Mouse (Mus musculus) limb, embryonic 15.5 days (tissue): Measurements from ENCODE around the gene Txk. TPM values are rescaled to one million over a fixed set of nuclear protein-coding genes. Genes with fewer than 3 reads are reported as not detected.

Experiments used
- ATAC-seq: fragments of 200-750 bp; cut with Nextera tagmentation; 2 replicates; pipeline ENCODE4 v1.8.0; 2017; ENCODE audit warnings: low read depth, moderate TSS enrichment; ENCODE audit not compliant: insufficient number of reproducible peaks, low FRiP score, low TSS enrichment
- H3K27ac ChIP-seq: fragments of 300-500 bp; sonication (generic); 2 replicates; pipeline ENCODE4 v1.5.1; 2015; ENCODE audit warnings: moderate library complexity, mild to moderate bottlenecking, inconsistent platforms
- H3K27me3 ChIP-seq: fragments of 300-500 bp; sonication (generic); 2 replicates; pipeline ENCODE4 v1.6.1; 2015; ENCODE audit warnings: inconsistent platforms
- H3K36me3 ChIP-seq: fragments of 300-500 bp; sonication (generic); 2 replicates; pipeline ENCODE4 v1.6.1; 2015; ENCODE audit warnings: inconsistent platforms
- H3K4me1 ChIP-seq: fragments of 300-500 bp; sonication (generic); 2 replicates; pipeline ENCODE4 v1.6.1; 2015; ENCODE audit warnings: inconsistent platforms
- H3K4me2 ChIP-seq: fragments of 300-500 bp; sonication (generic); 2 replicates; pipeline ENCODE4 v1.6.1; 2015; ENCODE audit warnings: mild to moderate bottlenecking, inconsistent platforms
- H3K4me3 ChIP-seq: fragments of 300-500 bp; sonication (generic); 2 replicates; pipeline ENCODE4 v1.5.1; 2015; ENCODE audit warnings: mild to moderate bottlenecking, inconsistent platforms
- H3K9ac ChIP-seq: fragments of 300-500 bp; sonication (generic); 2 replicates; pipeline ENCODE4 v1.6.1; 2015; ENCODE audit warnings: inconsistent platforms
- H3K9me3 ChIP-seq: fragments of 300-500 bp; sonication (generic); 2 replicates; pipeline ENCODE4 v1.6.1; 2016; ENCODE audit warnings: inconsistent platforms
- WGBS: fragments of 180-500 bp; shearing (Covaris S2); methylation state at CpG from one replicate; pipeline ENCODE4 v1.1.7; 2015; 5-methylcytosine and 5-hydroxymethylcytosine counted together
- polyA plus RNA-seq: library from polyadenylated mRNA; unstranded; fragments of >200 nt; fragmentation: Nextera tagmentation; extraction: Ambion mirVana; gene quantifications from 2 replicates; pipeline ENCODE4 v1.2.1, GENCODE M21; 2015

The Txk gene
- polyA plus RNA-seq, 1 experiment from 2014 or later, result 0.20 TPM

DNA sequence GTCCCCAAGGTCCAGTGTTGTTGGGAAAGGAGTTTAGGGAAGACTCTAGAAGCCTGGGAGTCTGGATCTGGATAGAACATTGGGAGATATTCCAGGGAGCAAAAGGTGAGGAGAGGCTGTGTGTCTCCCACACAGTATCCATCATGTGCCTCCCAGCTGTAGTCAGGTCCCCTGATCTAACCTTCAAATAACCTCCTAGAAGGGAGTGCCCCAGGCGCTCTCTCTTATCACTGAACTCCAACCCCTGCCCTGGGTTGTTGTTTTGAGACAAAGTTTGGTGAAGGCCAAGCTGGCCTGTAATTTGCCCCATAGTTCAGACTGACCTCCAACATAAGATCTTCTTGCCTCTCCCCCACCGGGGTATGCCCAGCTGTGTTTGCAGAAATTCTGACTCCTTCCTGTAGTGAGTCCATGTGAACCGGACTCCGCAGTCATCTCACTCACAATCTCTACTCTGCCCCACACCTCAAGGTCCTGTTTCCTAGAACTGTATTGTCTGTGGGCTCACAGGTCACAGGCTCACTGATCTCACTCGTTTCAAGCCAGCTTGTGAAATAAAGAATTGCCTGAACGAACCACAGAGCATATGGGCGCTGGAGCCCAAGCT lies 3.8 kb downstream of the Txk start:
- no peaks in the 10 kb centered on the region for H3K9me3 ChIP-seq
- 72% methylated on average over 7 of the region's 7 CpGs for WGBS
- no peaks in the 10 kb centered on the region for H3K4me1 ChIP-seq
- no peak for ATAC-seq
- no peaks in the 10 kb centered on the region for H3K36me3 ChIP-seq
- H3K4me3 ChIP-seq, result no peak overlapping the region
- no peak overlapping the region for H3K4me2 ChIP-seq
- H3K27ac ChIP-seq, result no peak overlapping the region
- no peaks in the 10 kb centered on the region for H3K27me3 ChIP-seq
- H3K9ac ChIP-seq, result no peak overlapping the region

DNA sequence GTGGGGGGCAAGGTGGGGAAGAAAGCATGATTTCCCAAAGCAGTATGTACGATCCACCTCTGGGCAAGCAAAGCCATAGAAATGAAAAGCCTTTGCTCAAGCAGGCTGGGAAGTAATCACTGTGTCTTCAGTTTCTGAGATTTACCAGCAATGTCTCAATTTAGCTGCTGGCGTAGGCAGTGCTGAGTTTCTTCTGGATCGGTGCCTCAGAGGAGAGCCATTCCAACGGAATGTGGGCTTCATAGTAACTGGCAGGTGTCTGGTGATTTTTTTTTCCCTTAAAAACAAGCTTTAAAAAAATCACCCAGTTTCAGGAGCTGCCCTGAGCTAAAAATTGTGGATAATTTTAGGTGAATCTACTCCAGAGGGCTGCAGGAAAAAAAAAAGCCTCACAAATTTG lies 5.2 kb downstream of the Txk start:
- H3K9ac ChIP-seq, result no peak overlapping the region

DNA sequence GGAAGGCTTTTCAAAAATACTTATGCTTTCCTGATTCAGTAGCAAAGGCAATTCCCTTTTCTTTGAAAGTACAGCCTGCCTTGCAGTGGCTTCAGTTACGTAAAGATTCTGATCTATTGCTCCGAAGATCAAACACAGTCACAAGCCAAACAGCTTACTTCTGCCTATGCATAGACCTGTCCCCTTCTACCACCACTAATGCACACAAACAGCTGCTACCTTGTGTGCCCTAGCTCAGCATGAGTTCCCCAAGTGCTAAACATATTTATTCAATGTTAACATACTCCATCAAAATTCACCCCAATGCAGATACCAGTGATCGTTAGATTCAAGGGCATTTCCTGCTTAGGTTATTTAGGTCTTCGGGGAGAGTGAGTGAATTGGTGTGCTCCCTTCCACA lies 6.1 kb downstream of the Txk start:
- H3K4me2 ChIP-seq, result no peak overlapping the region
- no peak overlapping the region for H3K27ac ChIP-seq
- no peaks in the 10 kb centered on the region for H3K27me3 ChIP-seq
- 67% methylated on average over 4 of the region's 4 CpGs for WGBS
- H3K36me3 ChIP-seq, result no peaks in the 10 kb centered on the region
- no peak overlapping the region for H3K4me3 ChIP-seq
- H3K4me1 ChIP-seq, result no peaks in the 10 kb centered on the region
- no peak overlapping the region for H3K9ac ChIP-seq
- ATAC-seq, result no peak
- no peaks in the 10 kb centered on the region for H3K9me3 ChIP-seq

More for the DNA sequence above, 5.2 kb downstream of the Txk start:
- H3K36me3 ChIP-seq, result no peaks in the 10 kb centered on the region
- H3K9me3 ChIP-seq, result no peaks in the 10 kb centered on the region
- no peaks in the 10 kb centered on the region for H3K27me3 ChIP-seq
- WGBS, result 36% methylated on average over 4 of the region's 4 CpGs
- H3K27ac ChIP-seq, result no peak overlapping the region
- no peak overlapping the region for H3K4me3 ChIP-seq
- no peak overlapping the region for H3K4me2 ChIP-seq
- ATAC-seq, result no peak
- H3K4me1 ChIP-seq, result no peaks in the 10 kb centered on the region

DNA sequence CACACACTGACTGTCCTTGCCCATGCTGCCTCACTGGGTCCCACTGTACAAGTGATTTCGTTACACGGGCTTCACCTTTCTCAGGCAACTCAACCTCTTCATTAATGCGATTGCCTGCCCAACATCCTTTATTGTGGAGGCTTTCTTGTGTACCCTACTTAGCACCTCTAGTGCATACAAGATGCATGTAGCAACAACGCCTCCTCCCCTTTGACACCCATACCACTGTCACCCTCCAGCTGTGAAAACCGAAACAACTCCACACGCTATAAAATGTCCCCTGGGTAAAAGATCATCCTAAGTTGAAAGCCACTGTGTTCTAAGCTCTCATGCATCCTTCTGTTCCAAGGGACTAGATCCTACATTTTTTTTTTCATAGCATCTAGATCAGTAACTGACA lies 9.5 kb downstream of the Txk start:
- H3K9ac ChIP-seq, result no peak overlapping the region
- H3K27ac ChIP-seq, result no peak overlapping the region
- no peak overlapping the region for H3K4me2 ChIP-seq
- 84% methylated on average over 6 of the region's 6 CpGs for WGBS
- H3K4me1 ChIP-seq, result no peaks in the 10 kb centered on the region
- no peaks in the 10 kb centered on the region for H3K9me3 ChIP-seq
- ATAC-seq, result no peak
- no peak overlapping the region for H3K4me3 ChIP-seq
- no peaks in the 10 kb centered on the region for H3K27me3 ChIP-seq
- no peaks in the 10 kb centered on the region for H3K36me3 ChIP-seq

DNA sequence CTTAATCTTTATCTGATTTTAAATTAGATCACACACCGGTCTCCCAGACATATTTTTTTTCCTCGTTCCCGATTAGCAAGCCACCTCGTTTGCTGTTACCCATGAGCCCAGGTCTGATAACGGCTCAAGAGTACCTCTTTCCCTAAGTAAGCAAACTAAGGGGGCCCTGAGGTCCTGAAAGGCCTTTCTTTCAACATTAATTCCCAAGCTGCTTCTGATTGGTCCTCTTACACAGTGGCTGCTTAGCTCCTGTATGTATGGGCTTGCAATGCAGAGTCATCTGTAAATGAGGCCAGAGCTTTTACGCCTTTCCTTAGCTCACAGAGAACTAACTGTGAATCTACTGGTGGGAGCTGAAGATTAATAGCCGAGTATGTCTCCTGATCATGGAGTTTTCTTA lies 15.7 kb downstream of the Txk start:
- ATAC-seq, result no peak
- no peak overlapping the region for H3K4me2 ChIP-seq

DNA sequence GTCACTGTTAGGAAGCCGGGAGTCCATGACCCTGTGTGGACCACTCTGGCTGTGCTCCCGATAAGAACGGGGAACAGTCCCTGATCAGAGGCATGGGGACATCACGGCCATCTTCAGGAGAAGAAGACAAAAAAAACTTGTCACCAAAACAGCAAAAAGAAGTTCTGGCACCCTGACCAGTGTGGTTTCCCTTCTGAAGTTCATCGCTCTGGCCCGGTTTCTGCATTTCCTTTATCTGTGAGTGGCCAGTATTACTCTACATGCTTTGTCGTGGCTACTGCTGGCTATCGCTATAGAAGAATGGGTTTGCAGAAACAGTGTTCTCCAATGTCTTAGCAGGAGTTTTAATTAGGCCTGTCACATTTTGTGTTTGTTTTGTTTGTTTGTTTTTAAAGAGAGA lies 16.1 kb downstream of the Txk start:
- 81% methylated on average over 8 of the region's 8 CpGs for WGBS
- Histone ChIP-seq H3K9me3 (no peaks in the 10 kb centered on the region), H3K4me1 (no peaks in the 10 kb centered on the region), H3K4me2 (no peak overlapping the region), H3K36me3 (no peaks in the 10 kb centered on the region), H3K27me3 (no peaks in the 10 kb centered on the region), H3K9ac (no peak overlapping the region), H3K4me3 (no peak overlapping the region), H3K27ac (no peak overlapping the region)
- no peak for ATAC-seq

More for the DNA sequence above, 15.7 kb downstream of the Txk start:
- Histone ChIP-seq H3K4me1 (no peaks in the 10 kb centered on the region), H3K36me3 (no peaks in the 10 kb centered on the region), H3K27ac (no peak overlapping the region), H3K4me3 (no peak overlapping the region), H3K27me3 (no peaks in the 10 kb centered on the region), H3K9ac (no peak overlapping the region), H3K9me3 (no peaks in the 10 kb centered on the region)
- WGBS, result 70% methylated on average over 7 of the region's 7 CpGs

DNA sequence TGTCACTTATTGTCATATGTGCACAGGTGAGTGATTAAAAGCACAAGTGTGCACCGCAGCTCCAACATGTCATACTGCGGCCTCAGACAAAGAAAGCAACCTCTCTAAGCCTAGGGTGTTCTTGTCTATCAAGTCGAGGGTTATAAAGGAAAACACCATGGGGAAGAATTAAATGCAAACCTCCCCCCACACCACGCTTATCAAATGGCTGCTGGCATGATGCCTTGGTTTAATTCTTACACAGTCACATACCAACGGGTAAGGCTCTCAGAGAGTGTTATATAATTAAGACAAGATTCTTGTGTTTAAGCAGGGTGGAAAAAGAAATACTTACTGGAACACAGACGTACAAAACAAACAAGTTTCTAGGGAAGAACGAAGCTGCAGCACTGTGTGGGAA lies 16.8 kb downstream of the Txk start:
- Histone ChIP-seq H3K36me3 (no peaks in the 10 kb centered on the region), H3K4me2 (no peak overlapping the region), H3K4me1 (no peaks in the 10 kb centered on the region), H3K4me3 (no peak overlapping the region), H3K27ac (no peak overlapping the region), H3K9me3 (no peaks in the 10 kb centered on the region), H3K27me3 (no peaks in the 10 kb centered on the region), H3K9ac (no peak overlapping the region)
- no peak for ATAC-seq
- 57% methylated on average over 7 of the region's 7 CpGs for WGBS

DNA sequence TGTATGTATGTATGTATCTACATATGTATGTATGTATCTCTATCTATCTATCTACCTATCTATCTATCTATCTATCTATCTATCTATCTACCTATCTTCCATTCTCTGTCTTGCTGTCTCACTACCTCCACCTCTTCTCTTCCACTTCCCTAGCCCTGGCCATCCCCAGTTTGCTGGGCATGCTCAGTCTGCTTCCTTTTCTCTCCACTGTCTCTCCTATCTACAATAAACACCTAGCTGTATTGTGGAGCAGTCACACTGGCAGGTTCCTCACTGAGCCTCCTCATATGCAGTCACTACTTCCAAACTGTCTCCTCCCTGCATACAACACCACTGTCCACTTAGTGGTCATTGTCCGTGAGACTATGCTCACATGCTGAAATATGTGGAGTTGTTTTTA lies 19.7 kb downstream of the Txk start:
- no peaks in the 10 kb centered on the region for H3K4me1 ChIP-seq
- no peak for ATAC-seq
- WGBS, result 94% methylated on average over 1 of the region's 1 CpGs

DNA sequence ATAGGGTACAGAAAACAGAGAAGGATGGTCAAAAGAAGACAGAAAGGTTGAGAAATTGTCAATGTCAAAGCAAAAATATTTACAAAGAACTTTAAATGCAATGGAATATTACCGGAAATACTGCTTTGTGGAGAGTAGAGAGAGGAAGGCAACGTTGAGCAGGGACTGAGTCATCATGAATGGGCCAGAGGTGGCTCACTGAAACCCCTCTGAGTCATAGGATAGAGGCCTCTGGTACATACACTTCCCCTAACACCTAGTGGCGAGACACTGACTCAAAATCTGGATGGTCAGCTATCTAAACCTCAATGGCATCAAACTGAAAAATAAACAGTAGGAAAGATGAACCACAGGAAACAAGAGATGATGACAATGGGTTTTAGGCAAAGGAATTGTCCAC lies 27.2 kb downstream of the Txk start:
- Histone ChIP-seq H3K9ac (no peak overlapping the region), H3K4me3 (no peak overlapping the region), H3K36me3 (no peaks in the 10 kb centered on the region), H3K27ac (no peak overlapping the region), H3K4me1 (no peaks in the 10 kb centered on the region), H3K9me3 (no peaks in the 10 kb centered on the region), H3K4me2 (no peak overlapping the region), H3K27me3 (no peaks in the 10 kb centered on the region)
- 73% methylated on average over 3 of the region's 3 CpGs for WGBS
- ATAC-seq, result no peak

More for the DNA sequence above, 19.7 kb downstream of the Txk start:
- Histone ChIP-seq H3K4me3 (no peak overlapping the region), H3K4me2 (no peak overlapping the region), H3K36me3 (no peaks in the 10 kb centered on the region), H3K27ac (no peak overlapping the region), H3K9ac (no peak overlapping the region), H3K27me3 (no peaks in the 10 kb centered on the region), H3K9me3 (no peaks in the 10 kb centered on the region)

DNA sequence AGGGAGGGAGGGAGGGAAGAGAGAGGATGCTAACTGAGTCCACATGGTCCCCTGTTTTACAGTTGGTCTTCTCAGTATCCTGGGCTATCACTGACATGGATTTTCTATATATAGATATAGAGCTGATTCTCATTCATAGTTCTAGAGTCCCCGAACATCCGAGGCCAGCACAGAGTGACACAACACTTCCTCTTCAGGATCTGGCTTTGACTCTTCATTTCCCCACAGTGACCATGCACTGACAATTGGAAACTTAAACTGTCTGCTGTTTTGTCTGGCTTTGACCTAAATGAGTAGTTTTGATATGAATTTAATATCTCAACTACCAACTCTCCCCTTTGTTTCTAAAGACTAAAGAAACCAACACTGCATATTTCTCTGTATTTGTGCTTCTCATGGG lies 29.1 kb downstream of the Txk start:
- H3K9ac ChIP-seq, result no peak overlapping the region
- H3K27ac ChIP-seq, result no peak overlapping the region
- H3K4me2 ChIP-seq, result no peak overlapping the region
- H3K36me3 ChIP-seq, result no peaks in the 10 kb centered on the region
- 66% methylated on average over 2 of the region's 2 CpGs for WGBS
- no peaks in the 10 kb centered on the region for H3K4me1 ChIP-seq
- no peak for ATAC-seq
- H3K9me3 ChIP-seq, result no peaks in the 10 kb centered on the region
- H3K27me3 ChIP-seq, result no peaks in the 10 kb centered on the region
- H3K4me3 ChIP-seq, result no peak overlapping the region

DNA sequence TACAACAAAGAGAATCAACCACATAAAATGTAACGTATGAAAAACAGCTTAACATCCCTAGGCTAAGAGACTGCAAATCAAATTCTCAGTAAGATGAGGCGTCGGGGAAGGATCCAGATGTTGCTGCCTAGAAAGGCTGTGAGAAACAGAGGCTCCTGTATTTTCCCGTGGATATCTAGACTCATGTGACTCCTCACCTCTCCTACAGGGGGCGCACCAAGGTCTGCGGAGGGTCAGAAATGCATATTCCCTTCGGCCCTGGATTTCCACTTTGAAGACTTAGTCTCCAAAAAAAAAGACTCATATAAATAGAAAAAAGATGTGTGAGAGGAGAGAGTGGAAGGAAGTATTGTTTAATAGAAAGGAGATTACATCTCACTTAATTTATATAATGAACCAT lies 32.0 kb downstream of the Txk start:
- Histone ChIP-seq H3K4me2 (no peak overlapping the region), H3K27me3 (no peaks in the 10 kb centered on the region), H3K4me1 (no peaks in the 10 kb centered on the region), H3K27ac (no peak overlapping the region), H3K9ac (no peak overlapping the region), H3K9me3 (no peaks in the 10 kb centered on the region), H3K36me3 (no peaks in the 10 kb centered on the region), H3K4me3 (no peak overlapping the region)
- WGBS, result 51% methylated on average over 7 of the region's 7 CpGs
- no peak for ATAC-seq

DNA sequence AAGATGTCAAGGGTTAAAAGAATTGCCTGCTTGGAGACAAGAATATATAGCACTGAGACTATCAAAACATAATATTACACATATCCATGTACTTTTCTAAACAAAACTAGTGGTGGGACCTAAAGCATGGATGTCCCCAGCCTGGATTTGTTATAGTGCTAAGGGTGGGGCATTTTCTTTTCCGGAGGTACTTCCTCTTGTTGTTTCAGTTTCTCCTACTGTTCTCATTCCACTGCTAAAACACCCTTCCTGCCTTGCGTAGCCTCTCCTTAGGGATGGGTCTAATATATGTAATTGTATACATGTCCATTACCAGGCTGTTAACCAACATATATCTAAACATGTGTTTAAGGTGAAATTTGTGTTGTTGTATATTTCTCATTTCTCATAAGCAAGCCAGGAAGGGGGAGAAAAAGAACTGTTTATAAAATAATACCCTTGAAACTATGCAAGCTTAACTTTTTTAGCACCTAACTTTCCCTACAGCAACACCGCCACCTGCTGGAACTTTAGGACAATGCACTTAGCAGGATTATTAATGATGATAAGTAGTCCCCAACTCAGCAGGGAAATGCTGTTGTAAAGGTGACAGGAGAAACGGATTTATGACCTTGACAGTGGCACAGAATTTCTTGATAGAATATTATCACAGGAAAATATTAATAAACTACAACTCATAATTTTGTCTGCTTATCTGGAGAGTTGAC lies 41.9 kb downstream of the Txk start:
- 28% methylated on average over 4 of the region's 4 CpGs for WGBS
- no peaks in the 10 kb centered on the region for H3K4me1 ChIP-seq

More for the DNA sequence above, 41.9 kb downstream of the Txk start:
- H3K4me2 ChIP-seq, result no peak overlapping the region
- H3K9ac ChIP-seq, result no peak overlapping the region
- no peaks in the 10 kb centered on the region for H3K9me3 ChIP-seq
- no peak for ATAC-seq
- no peak overlapping the region for H3K27ac ChIP-seq
- no peaks in the 10 kb centered on the region for H3K27me3 ChIP-seq
- H3K36me3 ChIP-seq, result no peaks in the 10 kb centered on the region
- H3K4me3 ChIP-seq, result no peak overlapping the region
